Mouse (Mus musculus) forebrain, embryonic 15.5 days (tissue): ENCODE measurements around the gene Kbtbd4. TPM values are rescaled to one million over a fixed set of nuclear protein-coding genes. Genes with fewer than 3 reads are reported as not detected.

Experiments used
- ATAC-seq: fragments of 200-750 bp; cut with Nextera tagmentation; replicated peaks from 2 replicates; pipeline ENCODE4 v1.8.0; 2017; ENCODE audit warnings: mild to moderate bottlenecking, moderate TSS enrichment, moderate library complexity
- H3K27ac ChIP-seq: fragments of 300-500 bp; sonication (generic); replicated peaks from 2 replicates; pipeline ENCODE4 v1.5.1; 2015; ENCODE audit warnings: mild to moderate bottlenecking, inconsistent platforms
- H3K27me3 ChIP-seq: fragments of 300-500 bp; sonication (generic); 2 replicates; pipeline ENCODE4 v1.6.1; 2015; ENCODE audit warnings: inconsistent platforms
- H3K36me3 ChIP-seq: fragments of 300-500 bp; sonication (generic); 2 replicates; pipeline ENCODE4 v1.6.1; 2015; ENCODE audit warnings: mild to moderate bottlenecking, inconsistent platforms
- H3K4me1 ChIP-seq: fragments of 300-500 bp; sonication (generic); 2 replicates; pipeline ENCODE4 v1.6.1; 2015; ENCODE audit warnings: inconsistent platforms
- H3K4me2 ChIP-seq: fragments of 300-500 bp; sonication (generic); replicated peaks from 2 replicates; pipeline ENCODE4 v1.6.1; 2015; ENCODE audit warnings: mild to moderate bottlenecking, inconsistent platforms
- H3K4me3 ChIP-seq: fragments of 300-500 bp; sonication (generic); 2 replicates; pipeline ENCODE4 v1.5.1; 2015; ENCODE audit warnings: mild to moderate bottlenecking, inconsistent platforms
- H3K9ac ChIP-seq: fragments of 300-500 bp; sonication (generic); replicated peaks from 2 replicates; pipeline ENCODE4 v1.6.1; 2015; ENCODE audit warnings: mild to moderate bottlenecking, inconsistent platforms
- H3K9me3 ChIP-seq: fragments of 300-500 bp; sonication (generic); 2 replicates; pipeline ENCODE4 v1.6.1; 2016; ENCODE audit warnings: inconsistent platforms
- WGBS: fragments of 180-500 bp; shearing (Covaris S2); methylation state at CpG from one replicate; pipeline ENCODE4 v1.1.7; 2015; ENCODE audit warnings: mixed read lengths; 5-methylcytosine and 5-hydroxymethylcytosine counted together
- polyA plus RNA-seq: library from polyadenylated mRNA; unstranded; fragments of >200 nt; fragmentation: Nextera tagmentation; extraction: Ambion mirVana; gene quantifications from 2 replicates; pipeline ENCODE4 v1.2.1, GENCODE M21; 2015

Kbtbd4 gene
- polyA plus RNA-seq, 1 experiment from 2014 or later: 58.7 TPM

DNA sequence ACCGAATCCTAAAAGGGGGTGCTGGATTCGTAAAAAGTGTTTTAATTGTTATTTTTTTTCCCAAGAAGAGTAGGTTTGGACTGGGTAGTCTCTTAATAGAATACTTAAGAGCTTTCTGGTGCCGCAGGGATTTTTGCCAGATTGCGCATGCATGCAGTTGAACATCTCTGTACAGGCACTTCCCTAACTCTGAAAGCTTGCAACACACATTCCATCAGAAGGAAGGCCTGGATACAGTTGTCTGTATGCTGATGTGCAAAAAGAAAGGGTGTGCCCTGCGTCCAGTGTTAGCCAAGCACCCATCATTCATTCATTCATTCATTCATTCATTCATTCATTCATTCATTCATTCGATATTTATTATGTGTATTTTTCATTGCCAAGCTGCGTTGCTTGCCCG lies 35.2 kb downstream of the Kbtbd4 start:
- 49% methylated on average over 8 of the region's 8 CpGs for WGBS

DNA sequence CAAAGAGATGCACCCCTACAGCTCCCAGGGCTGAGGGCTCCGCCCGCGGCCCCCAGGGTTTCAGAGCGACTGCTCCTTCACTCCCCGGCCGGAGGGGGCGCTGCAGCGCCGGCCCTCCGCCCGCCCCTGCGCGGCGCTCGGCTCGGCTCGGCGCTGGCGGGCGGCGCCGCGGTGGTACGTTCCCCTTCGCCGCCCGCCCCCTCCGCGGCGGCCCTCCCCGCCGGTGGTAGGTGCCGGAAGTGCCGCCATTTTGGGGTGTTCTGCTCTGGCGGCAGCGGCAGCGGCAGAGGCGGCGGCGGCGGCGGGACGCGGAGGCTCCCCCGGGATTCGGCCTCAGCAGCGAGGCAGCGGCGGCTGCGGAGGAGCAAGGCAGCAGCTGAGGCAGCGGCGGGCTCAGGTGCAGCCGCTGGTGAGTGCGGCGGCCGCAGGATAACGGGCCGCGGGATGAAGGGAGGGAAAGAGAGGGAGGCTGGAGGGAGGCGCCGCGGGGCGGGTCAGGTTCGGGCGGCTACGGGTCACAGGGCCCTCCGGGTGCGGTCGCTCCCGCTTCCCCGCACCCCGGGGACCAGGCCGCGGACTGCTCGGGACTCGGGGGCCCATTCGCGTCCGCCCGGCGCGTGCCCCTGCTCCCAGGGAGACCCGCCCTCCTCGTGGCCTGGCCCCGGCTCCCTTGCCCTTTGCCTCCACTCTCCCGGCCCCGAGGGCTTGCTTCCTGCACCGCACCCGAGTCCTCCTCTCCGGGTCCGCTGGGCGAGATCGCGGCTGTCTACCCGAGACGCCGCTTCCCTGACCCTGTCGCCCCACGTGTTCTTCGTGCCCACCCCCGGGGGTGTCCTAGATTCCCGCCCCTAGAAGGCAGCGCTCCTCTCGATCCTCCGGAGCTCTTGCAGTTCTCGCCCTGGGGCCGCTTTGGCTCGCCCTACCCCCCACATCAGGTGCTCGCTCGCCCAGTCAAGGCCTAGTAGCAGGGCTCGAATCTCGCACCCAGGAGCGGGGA lies 36.0 kb downstream of the Kbtbd4 start, which contains the start of gene Celf1:
Celf1 (plus strand) TSS at position 150 of the 997 bp plus-strand sequence.
- Histone ChIP-seq H3K9me3 (no peaks in the 10 kb centered on the region), H3K9ac (peak within 1 kb of the TSS; percentile 92), H3K36me3 (no peaks in the 10 kb centered on the region), H3K4me3 (peak within 1 kb of the TSS; percentile 78), H3K4me2 (peak within 1 kb of the TSS; percentile 52), H3K4me1 (peaks cover 28% of the 10 kb centered on the region), H3K27ac (peak within 1 kb of the TSS; percentile 90), H3K27me3 (no peaks in the 10 kb centered on the region)
- 1% methylated on average over 91 of the region's 113 CpGs for WGBS
- ATAC-seq: peak; percentile 97

More for the DNA sequence above, 35.2 kb downstream of the Kbtbd4 start:
- H3K4me1 ChIP-seq: peaks cover 28% of the 10 kb centered on the region
- peak overlapping the region; percentile 54 for H3K9ac ChIP-seq
- no peaks in the 10 kb centered on the region for H3K36me3 ChIP-seq
- H3K9me3 ChIP-seq: no peaks in the 10 kb centered on the region
- no peaks in the 10 kb centered on the region for H3K27me3 ChIP-seq
- H3K4me2 ChIP-seq: peak overlapping the region; percentile 52
- peak; percentile 47 for ATAC-seq
- H3K27ac ChIP-seq: peak overlapping the region; percentile 90
- H3K4me3 ChIP-seq: peak overlapping the region; percentile 78

DNA sequence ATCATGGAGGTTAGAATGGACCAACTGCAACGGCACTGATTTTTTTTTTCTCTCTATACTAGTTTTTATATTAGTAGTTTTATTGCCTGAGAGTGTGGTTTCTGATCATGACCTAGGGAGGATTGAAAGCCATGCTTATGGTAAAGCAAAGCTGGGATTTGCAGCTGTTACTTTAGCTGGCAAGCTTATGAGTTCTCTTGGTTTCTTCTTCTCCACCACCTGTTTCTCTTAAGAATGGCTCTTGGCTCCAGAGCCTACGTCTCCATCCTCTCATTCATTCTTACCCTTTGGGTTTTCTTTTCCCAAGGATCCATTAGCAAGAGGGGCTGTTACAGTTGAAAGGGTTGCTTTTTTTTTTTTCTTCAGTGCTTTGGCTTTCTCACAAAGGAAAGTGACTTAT lies 37.2 kb downstream of the Kbtbd4 start:
- H3K27ac ChIP-seq: no peak overlapping the region
- H3K4me1 ChIP-seq: peaks cover 28% of the 10 kb centered on the region
- 0 out of 2 replicates have a peak overlapping the region, but pooled peaks have one; percentile 92 for H3K9ac ChIP-seq
- H3K9me3 ChIP-seq: no peaks in the 10 kb centered on the region
- 30% methylated on average over 2 of the region's 2 CpGs for WGBS
- H3K4me3 ChIP-seq: peak overlapping the region; percentile 78
- no peaks in the 10 kb centered on the region for H3K36me3 ChIP-seq
- H3K4me2 ChIP-seq: peak overlapping the region; percentile 52
- H3K27me3 ChIP-seq: no peaks in the 10 kb centered on the region
- ATAC-seq: no peak

DNA sequence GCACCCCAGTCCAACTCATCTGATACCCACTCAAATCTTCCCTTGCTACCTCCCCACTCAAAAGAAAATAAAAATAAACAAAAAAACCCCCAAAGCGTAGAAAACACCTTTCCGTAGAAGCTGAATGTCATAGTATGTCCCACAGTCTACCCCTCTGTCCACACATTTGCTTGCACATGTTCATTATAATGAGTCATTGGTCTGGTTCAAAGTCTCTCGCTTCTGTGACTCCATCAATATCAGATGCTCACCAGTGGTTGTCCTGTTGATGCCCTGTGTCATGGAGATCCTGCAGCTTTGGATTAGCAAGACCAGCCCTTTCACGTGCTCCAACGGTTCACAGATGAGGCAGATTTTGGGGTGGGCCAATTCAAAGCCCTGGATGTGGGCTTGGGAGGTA lies 45.6 kb downstream of the Kbtbd4 start:
- Histone ChIP-seq H3K4me1 (peaks cover 10% of the 10 kb centered on the region), H3K9ac (no peak overlapping the region), H3K27ac (no peak overlapping the region), H3K9me3 (no peaks in the 10 kb centered on the region), H3K27me3 (no peaks in the 10 kb centered on the region), H3K4me2 (no peak overlapping the region), H3K36me3 (no peaks in the 10 kb centered on the region), H3K4me3 (no peak overlapping the region)
- WGBS: 92% methylated on average over 5 of the region's 5 CpGs
- ATAC-seq: no peak

DNA sequence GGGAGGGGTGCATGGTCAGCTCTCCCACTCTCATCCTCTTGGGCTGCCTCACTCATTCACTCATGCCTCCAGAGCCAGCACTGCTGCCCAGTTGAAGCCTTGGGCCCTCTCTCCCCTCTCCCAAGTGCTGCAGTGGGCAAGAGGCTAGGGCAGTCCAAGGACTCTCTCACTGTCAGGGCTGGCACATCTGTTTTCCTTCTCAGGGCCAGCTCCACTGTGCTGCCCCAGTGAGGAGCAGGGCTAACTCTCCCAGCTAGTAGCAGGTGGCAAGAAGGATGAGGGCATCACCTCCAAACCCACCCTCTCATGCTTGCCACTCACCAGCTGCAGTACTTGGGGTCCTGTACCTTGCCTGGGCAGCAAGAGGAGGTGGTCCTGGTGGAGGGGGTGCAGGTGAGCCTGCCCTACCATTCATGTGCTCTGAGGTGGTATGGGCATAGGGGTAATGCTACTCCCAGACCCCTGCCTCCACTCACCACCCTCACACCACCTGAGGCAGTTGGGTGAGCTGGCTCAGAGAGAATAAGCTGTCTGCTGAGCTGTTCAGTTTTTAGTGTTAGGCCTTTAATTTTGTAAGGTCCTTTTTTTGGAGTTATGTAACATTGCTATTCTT lies 46.1 kb downstream of the Kbtbd4 start:
- no peak overlapping the region for H3K9ac ChIP-seq
- 0 out of 2 replicates have a peak, but pooled peaks have one; percentile 35 for ATAC-seq
- H3K27me3 ChIP-seq: no peaks in the 10 kb centered on the region
- H3K27ac ChIP-seq: no peak overlapping the region
- H3K36me3 ChIP-seq: no peaks in the 10 kb centered on the region
- H3K9me3 ChIP-seq: no peaks in the 10 kb centered on the region
- no peak overlapping the region for H3K4me3 ChIP-seq
- no peak overlapping the region for H3K4me2 ChIP-seq
- peaks cover 15% of the 10 kb centered on the region for H3K4me1 ChIP-seq

DNA sequence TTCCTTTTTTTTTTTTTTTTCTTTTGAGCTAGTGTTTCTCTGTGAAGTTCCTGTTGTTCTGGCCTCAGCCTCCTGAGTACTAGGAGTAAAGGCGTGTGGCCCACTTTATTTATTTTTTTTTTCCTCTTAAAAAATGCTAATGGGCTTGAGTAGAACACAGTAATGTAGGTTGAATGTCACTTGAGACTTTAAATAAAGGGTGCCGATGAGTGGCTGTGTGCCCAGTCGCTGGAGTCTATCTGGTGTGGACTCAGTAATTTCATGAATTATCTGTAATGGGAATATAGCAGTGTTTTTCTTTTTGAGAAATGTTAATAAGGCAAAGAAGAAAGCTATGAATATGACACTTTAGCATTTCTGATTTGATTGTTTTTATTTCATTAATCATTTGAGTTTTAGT lies 48.9 kb downstream of the Kbtbd4 start:
- no peak for ATAC-seq
- Histone ChIP-seq H3K9ac (no peak overlapping the region), H3K4me1 (peaks cover 28% of the 10 kb centered on the region), H3K27me3 (no peaks in the 10 kb centered on the region), H3K36me3 (no peaks in the 10 kb centered on the region), H3K9me3 (no peaks in the 10 kb centered on the region), H3K4me2 (no peak overlapping the region), H3K4me3 (no peak overlapping the region), H3K27ac (no peak overlapping the region)
- 24% methylated on average over 3 of the region's 3 CpGs for WGBS

DNA sequence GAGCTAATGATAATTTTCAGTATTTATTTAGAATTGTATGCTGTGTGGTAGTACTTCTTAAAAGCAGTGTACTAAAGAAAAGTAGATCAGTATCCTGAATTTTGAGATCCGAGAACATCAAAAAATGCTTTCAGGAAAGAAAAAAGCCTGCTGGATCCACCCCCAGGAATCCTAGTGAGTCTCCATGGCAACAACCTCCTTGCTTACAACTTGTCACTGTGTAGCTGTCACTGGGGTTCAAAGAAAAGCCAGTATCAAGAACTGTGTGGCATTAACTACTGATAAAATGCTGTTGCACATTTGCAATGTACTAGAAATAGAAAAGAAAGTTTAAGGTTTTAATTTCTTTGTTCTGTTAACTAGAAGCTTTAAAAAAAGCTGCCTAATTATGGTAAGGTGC lies 51.5 kb downstream of the Kbtbd4 start:
- ATAC-seq: peak; percentile 91

DNA sequence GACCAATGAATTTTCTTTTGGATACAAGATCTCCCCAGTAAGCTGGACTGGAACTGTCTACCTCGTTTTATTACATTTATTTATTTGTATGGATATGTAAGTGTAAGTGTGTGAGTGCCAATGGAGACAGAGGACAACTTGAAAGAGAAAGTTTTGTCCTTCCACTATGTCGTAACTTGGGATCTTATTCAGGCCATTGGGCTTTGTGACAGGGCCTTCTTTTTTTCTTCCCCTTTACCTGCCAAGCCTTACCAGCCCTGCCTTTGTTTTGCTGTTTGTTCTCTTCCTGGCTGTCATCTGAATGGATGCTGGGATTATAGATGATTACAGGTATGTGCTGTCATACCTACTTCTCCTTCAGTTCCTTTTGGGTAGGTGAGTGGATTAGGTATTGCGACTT lies 54.3 kb downstream of the Kbtbd4 start:
- H3K9ac ChIP-seq: no peak overlapping the region
- H3K9me3 ChIP-seq: no peaks in the 10 kb centered on the region
- no peaks in the 10 kb centered on the region for H3K36me3 ChIP-seq
- no peak overlapping the region for H3K4me3 ChIP-seq
- no peak overlapping the region for H3K27ac ChIP-seq
- WGBS: 89% methylated on average over 3 of the region's 3 CpGs
- ATAC-seq: no peak
- H3K27me3 ChIP-seq: no peaks in the 10 kb centered on the region
- H3K4me1 ChIP-seq: peaks cover 20% of the 10 kb centered on the region
- H3K4me2 ChIP-seq: no peak overlapping the region

More for the DNA sequence above, 51.5 kb downstream of the Kbtbd4 start:
- no peaks in the 10 kb centered on the region for H3K36me3 ChIP-seq
- no peak overlapping the region for H3K9ac ChIP-seq
- no peak overlapping the region; the same call in 1 of the 2 replicates for H3K4me2 ChIP-seq
- H3K4me3 ChIP-seq: no peak overlapping the region
- no peaks in the 10 kb centered on the region for H3K27me3 ChIP-seq
- no peaks in the 10 kb centered on the region for H3K9me3 ChIP-seq
- H3K4me1 ChIP-seq: peaks cover 28% of the 10 kb centered on the region
- H3K27ac ChIP-seq: peak overlapping the region; percentile 39
- 0% methylated on average over 1 of the region's 1 CpGs for whole genome bisulfite sequencing

DNA sequence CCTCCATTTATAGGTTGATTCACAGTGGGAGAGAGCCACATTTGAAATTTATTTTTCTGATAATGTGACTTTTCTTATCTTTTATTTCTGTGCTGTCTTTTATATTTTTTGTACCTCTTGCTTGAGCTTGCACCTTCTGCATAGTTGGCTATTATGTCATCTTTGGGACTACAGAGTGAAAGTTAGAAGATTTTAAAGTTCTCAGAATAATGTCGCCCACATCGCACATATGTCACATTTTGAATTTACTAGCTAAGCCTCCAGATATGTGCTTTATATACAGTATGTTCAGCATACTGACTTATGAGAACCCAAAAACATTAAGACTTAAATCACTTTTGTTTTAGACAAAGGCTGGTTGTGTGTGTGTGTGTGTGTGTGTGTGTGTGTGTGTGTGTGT lies 55.5 kb downstream of the Kbtbd4 start:
- Histone ChIP-seq H3K4me3 (no peak overlapping the region), H3K9me3 (no peaks in the 10 kb centered on the region), H3K27ac (no peak overlapping the region), H3K36me3 (no peaks in the 10 kb centered on the region), H3K9ac (no peak overlapping the region), H3K27me3 (no peaks in the 10 kb centered on the region), H3K4me1 (peaks cover 28% of the 10 kb centered on the region), H3K4me2 (no peak overlapping the region)
- 96% methylated on average over 2 of the region's 2 CpGs for WGBS
- no peak for ATAC-seq

Other genes with a start within 250 kb of the Kbtbd4 start
- gene Nup160, start 227.5 kb upstream of the Kbtbd4 start, polyA plus RNA-seq: 27.8 and 31.1 TPM in 2 replicates
- gene Fnbp4, start 159.4 kb upstream of the Kbtbd4 start, polyA plus RNA-seq: 117 and 122 TPM in 2 replicates
- 0.38 and 0.97 TPM in 2 replicates for gene Agbl2, start 122.0 kb upstream of the Kbtbd4 start, polyA plus RNA-seq
- 266 and 283 TPM in 2 replicates for gene Mtch2, start 57.6 kb upstream of the Kbtbd4 start, polyA plus RNA-seq
- gene C1qtnf4, start 18.9 kb upstream of the Kbtbd4 start, polyA plus RNA-seq: 68.5 and 70.6 TPM in 2 replicates
- gene Ndufs3, start 87 bp downstream of the Kbtbd4 start, polyA plus RNA-seq: 213 and 219 TPM in 2 replicates
- gene Celf1, start 35.6 kb downstream of the Kbtbd4 start, polyA plus RNA-seq: 132 and 136 TPM in 2 replicates
- gene Rapsn, start 130.9 kb downstream of the Kbtbd4 start, polyA plus RNA-seq: 0.63 and 0.74 TPM in 2 replicates
- 230 and 231 TPM in 2 replicates for gene Psmc3, start 149.3 kb downstream of the Kbtbd4 start, polyA plus RNA-seq
- gene Slc39a13, start 165.7 kb downstream of the Kbtbd4 start, polyA plus RNA-seq: 23.7 and 27.8 TPM in 2 replicates
- gene Spi1, start 177.7 kb downstream of the Kbtbd4 start, polyA plus RNA-seq: 2.4 and 3.0 TPM in 2 replicates
- 0.14 TPM in 1 of 2 replicates, not detected in the other for gene Mybpc3, start 213.4 kb downstream of the Kbtbd4 start, polyA plus RNA-seq